Mouse (Mus musculus) adrenal gland, postnatal 14 days (tissue): ENCODE measurements around the gene Crtap. TPM values are rescaled to one million over a fixed set of nuclear protein-coding genes. Genes with fewer than 3 reads are reported as not detected.
"Not testable (repeated sequence)": the region's sequence is repeated elsewhere in the genome, so short reads cannot be mapped to it uniquely, and the experiment has no call there.

ENCODE experiments used
- DNase-seq: peaks from one replicate; pipeline ENCODE4 v3.0.0; 2021; ENCODE audit warnings: mixed read lengths
- total RNA-seq: library from RNA; stranded (reverse); gene quantifications from 2 replicates; pipeline ENCODE4 v1.2.3, GENCODE M21; 2021

The Crtap gene
- total RNA-seq, 1 experiment from 2014 or later = 85.4 TPM

DNA sequence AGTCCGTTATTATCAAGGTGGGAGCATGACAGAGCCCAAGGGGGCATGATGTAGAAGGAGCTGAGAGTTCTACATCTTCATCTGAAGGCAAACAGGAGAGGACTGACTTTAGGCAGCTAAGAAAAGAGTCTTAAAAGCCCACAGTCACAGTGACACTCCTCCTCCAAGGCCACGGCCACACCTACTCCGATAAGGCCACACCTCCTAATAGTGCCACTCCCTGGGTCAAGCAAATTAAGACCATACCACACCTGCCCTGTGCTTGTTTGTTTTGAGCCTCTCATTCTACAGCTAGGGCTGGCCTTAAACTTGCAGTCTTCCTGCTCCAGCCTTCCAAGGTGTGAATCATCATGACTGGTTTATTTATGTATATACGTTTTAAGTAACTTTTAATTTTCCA lies 4.8 kb upstream of the Crtap start:
- DNase-seq = no peak

GRCm38 (mm10) chr9:114394677-114395076 lies 4.2 kb upstream of the Crtap start:
- DNase-seq = no peak

DNA sequence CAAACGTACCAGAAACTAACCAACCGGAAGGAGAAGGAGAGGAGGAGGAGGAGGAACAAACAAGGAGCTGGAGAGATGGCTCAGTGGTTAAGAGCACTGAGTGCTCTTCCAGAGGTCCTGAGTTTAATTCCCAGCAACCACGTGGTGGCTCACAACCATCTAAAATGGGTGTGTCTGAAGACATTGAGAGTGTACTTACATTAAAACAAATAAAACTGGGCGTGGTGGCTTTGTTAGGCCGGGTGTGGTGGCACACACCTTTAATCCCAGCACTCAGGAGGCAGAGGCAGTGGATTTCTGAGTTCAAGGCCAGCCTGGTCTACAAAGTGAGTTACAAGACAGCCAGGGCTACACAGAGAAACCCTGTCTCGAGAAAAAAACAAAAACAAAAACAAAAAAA lies 3.7 kb upstream of the Crtap start:
- not testable (repeated sequence) for DNase-seq

GRCm38 (mm10) chr9:114390749-114391075 lies 237 bp upstream of the Crtap start:
- no peak for DNase-seq

DNA sequence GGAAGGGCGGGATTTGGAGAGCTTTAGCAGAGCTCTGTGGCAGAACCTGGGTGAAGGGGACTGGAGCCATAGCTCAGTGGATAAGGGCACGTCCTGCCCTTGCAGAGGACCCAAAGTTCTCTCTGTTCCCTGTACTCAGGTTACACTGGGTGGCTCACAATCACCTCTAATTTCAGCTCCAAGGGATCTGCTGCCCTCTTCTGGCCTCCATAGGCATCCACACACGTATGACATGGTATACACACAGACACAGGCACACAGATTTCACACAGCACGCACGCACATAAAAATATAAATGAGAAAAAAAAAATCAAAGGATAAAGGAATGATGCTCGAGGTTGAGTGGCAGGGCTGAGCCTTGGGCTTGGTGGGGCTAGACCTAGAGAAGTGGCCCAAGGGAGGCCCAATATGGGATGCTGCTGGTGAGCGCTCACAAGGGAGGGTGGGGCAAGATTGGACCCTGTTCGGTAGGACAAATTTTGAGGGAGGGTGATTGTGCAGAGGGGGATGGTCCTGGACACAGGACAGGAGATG lies 1.0 kb downstream of the Crtap start:
- peak; percentile 44 for DNase-seq

GRCm38 (mm10) chr9:114388701-114389370 lies 1.6 kb downstream of the Crtap start:
- no peak for DNase-seq

GRCm38 (mm10) chr9:114388288-114388687 lies 2.2 kb downstream of the Crtap start:
- DNase-seq = peak; percentile 21

DNA sequence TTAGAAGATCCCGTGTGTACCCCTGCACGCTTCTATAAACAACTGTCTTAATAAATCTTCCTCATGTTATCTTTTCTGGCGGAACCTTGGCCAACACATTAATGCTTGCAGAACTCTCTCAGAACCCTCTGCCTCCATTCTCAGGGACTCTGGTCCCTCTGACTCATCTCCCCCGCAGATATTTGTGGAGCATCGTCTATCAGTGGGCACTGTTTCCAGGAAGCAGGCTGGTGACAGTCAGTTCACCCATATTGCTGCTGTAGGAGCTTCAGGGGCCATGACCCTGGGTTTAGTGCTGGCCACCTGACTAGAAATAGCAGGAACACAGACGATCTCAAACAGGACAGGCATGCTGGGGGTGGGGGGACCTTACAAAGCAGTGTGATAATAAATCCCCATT lies 3.4 kb downstream of the Crtap start:
- peak; percentile 51 for DNase-seq

DNA sequence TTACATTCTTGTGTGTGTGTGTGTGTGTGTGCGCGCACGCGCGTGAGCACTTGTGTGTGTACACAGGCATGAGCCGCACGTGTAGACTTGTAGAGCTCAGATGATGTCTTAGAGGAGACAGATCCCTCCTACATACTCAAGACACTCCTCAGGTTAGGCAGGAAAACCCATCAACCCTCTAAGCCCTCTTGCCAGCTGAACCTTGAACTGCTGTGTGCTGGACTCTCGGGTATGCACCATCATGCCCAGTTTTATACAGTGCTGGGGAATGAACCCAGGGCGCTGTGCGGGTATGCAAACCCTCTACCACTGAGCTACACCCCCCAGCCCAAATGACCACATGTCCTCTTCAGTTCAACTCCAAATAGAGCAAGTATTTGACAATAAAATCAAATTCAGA lies 5.3 kb downstream of the Crtap start:
- DNase-seq = no peak

DNA sequence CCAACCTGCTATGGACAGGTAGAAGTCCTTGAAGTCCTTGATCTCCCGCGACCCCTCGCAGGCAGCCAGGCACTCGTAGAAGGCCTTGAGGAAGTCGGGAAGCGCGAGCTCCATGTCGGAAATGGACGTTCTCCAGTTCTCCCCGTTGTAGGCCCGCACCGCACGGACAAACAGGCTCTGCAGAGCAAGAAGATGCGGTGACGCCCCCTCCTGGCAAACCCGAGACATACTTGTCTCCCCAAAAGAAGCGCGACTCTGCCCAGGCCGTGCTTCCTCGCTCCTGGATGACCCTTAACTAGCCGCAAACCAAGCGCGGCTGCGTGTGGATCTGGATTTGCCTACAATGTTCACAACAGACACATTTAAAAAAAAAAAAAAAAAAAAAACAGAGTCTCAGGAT lies 5.8 kb downstream of the Crtap start:
- DNase-seq = no peak

GRCm38 (mm10) chr9:114382936-114383710 lies 7.4 kb downstream of the Crtap start:
- DNase-seq = no peak

DNA sequence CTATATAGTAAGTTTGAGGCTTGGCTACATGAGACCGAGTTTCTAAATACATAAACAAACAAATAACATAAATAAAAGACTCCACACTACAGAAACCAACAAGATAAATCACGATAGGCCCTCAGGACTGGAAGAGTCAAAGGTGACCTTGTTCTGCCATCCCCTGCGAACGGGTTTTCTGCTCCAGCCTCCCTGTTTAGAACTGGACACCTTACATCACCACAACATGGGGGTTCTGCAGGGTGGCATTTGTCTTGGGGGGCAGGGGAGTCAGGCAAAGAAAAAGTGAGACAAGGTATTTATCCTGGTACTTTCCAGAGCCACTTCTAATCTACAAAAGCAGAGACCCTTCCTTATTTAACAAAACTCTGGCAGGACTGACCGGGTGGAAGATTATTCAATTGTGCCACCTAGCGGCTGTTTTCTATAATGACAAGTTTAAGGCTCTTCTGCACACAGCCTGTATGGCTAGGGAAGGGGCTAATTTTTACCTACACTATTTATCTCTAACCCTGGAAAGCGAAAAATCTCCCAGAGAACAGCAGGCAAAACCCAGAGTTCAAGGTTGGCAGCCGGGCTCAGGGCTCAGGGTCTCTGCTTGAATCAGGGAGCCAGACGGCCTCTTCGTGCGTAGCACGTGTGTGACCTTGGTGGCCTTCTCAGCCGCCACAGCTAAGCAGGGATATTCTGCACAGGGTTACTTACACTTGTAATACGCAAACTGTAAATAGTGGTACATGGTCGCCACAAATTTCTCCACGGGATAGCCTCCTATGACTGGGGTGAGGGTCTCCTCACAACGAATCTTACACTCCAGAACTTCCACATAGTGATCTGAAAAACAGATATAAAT lies 9.4 kb downstream of the Crtap start:
- peak; percentile 48 for DNase-seq

GRCm38 (mm10) chr9:114379871-114380270 lies 10.6 kb downstream of the Crtap start:
- DNase-seq = no peak

DNA sequence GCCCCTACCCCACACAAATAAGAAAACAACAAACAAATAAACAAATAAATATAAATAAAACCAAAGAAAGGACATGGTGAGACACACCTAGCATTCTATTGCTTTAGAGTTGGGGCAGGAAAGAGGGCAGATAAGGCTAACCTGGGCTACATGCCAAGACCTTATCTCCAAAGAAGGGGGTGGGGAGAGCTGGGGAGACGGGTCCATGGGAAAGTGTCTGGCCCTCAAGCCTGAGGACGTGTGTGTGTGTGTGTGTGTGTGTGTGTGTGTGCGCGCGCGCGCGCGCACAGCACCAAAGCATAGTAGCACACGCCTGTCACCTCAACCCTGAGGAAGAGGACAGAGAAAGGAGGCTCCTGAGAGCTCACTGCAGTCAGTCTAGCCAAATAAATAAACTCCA lies 13.3 kb downstream of the Crtap start:
- no peak for DNase-seq

DNA sequence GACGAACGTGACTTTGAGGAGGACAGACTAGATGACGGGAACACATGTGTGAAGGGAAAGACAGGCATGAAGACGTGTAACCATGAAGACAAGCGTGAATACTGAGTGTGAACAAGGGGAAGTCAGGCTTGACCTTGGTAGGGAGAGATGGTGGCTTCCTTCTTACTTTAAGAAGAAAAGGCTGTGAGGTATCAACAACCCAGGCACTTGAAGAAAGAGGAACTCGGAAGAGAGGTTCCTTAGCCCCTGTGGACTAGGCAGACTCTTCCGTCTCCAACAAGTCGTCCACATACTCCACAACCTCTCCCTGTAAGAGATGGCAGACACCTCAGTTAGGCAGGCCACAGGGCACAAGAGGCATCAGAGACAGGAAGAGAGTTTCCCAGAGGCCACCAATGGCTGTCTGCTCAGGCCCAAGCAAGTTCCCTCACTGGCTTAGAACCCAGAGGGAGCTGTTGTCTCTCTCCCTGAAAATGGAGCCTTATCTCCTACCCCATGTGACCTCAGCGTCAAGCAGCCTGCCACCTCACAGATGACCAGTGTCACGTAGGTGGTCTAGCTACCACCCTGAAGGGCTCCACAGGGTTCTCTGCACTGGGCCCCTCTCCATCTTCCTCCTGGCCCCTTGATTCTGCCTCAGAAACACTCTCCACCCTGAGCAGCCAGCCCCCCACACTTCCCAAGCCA lies 15.1 kb downstream of the Crtap start:
- no peak for DNase-seq

- DNase-seq = not testable (repeated sequence)
These were observed 18.8 kb downstream of the Crtap start for GRCm38 (mm10) chr9:114371717-114372116.

GRCm38 (mm10) chr9:114369389-114369788 lies 21.1 kb downstream of the Crtap start:
- peak; percentile 18 for DNase-seq

GRCm38 (mm10) chr9:114368471-114368858 lies 22.0 kb downstream of the Crtap start:
- DNase-seq = no peak

DNA sequence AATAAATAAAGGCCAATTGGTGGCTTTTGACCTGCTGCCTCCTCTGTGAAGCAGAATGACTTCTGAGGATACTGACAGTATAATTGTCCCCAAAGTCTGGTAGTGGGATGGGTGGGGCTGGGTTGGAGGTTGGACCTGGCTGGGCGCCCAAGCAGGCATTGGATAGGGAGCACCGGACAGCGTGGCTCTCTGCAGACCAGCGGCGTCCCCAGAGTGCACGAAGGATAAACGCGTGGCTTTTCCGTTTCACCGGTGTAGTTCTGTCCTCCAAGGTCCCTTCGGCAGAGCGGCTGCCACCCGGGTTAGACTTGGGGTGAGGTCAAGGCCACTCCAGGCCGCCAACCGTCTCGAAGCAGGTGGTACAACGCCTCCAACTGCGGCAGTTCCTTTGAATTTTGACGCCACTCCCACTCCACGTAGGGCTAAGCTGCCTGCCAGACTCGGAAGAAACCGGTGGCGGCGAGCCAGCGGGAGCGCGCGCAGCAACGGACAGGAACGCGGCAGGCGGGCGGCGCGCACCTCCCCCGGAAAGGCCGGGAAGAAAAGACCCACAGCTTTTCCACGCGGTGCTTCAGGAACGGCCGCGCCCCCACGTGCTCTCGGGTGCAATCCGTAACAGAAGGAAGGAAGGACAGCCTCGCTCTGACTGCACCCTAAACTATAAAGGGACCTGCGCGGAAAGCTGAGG lies 22.5 kb downstream of the Crtap start:
- peak; percentile 92 for DNase-seq

GRCm38 (mm10) chr9:114329855-114330254 lies 60.6 kb downstream of the Crtap start, which contains the start of gene Bcl2a1c:
Bcl2a1c (plus strand) TSS chr9:114330135.
- DNase-seq = not testable (repeated sequence)

- not testable (repeated sequence) for DNase-seq
These were observed 62.1 kb downstream of the Crtap start for GRCm38 (mm10) chr9:114328332-114328731.
